Mouse (Mus musculus): Measurements from ENCODE around the gene Zfp82. TPM values are rescaled to one million over a fixed set of nuclear protein-coding genes. Genes with fewer than 3 reads are reported as not detected.

The Zfp82 gene
- polyA plus RNA-seq, 1 experiment from 2014 or later = 3.9 TPM

DNA sequence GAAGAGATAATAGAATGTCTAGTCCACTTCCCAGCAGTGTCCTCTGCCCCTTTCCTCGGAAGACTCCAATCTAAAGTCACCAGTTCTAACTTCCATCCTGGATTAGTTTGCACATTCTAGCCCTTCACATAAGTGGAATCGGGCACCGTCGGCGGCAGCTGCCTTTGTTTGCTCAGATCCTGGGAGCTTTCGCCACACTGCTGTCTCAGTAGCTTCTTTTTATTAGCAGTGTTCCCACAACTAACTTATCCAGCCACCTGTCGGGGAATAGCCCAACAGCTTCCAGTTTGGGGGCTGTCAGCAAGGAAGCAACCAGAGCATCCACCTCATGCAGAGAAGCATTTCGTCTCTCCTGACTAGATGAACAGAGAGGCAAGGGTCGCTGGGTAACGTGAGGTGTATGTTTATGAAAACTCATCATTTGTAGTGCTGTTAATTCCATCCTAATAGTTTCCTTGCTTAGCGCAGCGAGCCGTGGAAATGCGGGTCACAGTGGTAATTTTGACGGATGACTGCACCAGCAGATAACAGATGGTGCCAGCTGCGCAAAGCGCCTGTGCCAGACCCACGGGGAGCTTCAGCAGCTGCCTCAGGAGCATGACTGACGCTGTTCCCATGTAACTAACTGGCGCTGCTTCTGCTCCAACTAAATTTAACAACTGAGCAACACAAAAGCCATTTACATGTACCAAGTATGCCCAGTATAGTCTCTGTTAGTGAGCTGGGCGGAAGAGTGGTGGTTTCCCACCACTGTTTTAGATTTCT, 63.2 kb downstream of the Zfp82 start:
- Histone ChIP-seq H3K27ac (peak overlapping the region; percentile 78), H3K4me3 (replicated peaks) (no peak overlapping the region), H3K4me1 (peaks cover 34% of the 10 kb centered on the region), H3K9ac (no peak overlapping the region), H3K36me3 (peaks cover 76% of the 10 kb centered on the region), H3K9me3 (replicated peaks) (no peaks in the 10 kb centered on the region), H3K4me2 (no peak overlapping the region), H3K27me3 (no peaks in the 10 kb centered on the region)
- ATAC-seq (replicated peaks; ENCODE audit: low FRiP score) = peak; percentile 64
- whole genome bisulfite sequencing = 61% methylated on average over 21 of the region's 21 CpGs

DNA sequence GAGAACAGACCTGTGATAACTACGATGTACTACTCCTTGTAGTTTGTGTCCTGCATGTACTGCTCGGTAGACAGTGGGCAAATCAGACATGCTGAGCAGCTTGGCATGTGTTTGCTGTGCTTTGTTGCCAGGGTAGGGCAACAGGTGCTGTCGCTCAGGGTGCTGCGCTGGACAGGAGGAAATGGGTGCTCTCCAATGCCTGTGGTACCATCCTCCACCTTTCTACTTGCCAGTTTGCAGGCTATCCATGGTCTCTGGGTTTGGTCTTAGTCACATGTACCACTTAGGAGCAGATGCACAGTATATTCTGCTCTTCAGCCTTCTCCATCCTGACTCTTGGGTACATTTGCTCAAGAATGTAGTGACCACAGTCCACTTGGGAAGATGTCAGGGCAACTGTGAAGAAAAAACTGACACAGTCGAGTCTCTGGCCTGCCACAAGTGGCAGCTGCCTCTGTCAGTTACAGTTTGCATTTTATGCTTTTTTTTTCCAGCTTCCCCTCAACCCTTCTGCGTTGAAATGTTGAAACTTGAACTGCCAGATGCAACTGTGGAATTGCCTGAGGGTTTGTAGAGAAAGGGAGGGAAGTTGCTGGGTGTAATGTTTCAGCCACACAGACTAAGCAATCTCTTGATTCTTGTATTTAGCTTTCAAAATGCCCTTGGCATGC, 64.5 kb downstream of the Zfp82 start:
- Histone ChIP-seq H3K4me2 (no peak overlapping the region), H3K4me3 (replicated peaks) (no peak overlapping the region), H3K27me3 (no peaks in the 10 kb centered on the region), H3K27ac (peak overlapping the region; percentile 78), H3K9me3 (replicated peaks) (no peaks in the 10 kb centered on the region), H3K4me1 (peaks cover 34% of the 10 kb centered on the region), H3K9ac (no peak overlapping the region), H3K36me3 (peaks cover 73% of the 10 kb centered on the region)
- WGBS = 63% methylated on average over 6 of the region's 6 CpGs
- no peak for ATAC-seq (replicated peaks; ENCODE audit: low FRiP score)

DNA sequence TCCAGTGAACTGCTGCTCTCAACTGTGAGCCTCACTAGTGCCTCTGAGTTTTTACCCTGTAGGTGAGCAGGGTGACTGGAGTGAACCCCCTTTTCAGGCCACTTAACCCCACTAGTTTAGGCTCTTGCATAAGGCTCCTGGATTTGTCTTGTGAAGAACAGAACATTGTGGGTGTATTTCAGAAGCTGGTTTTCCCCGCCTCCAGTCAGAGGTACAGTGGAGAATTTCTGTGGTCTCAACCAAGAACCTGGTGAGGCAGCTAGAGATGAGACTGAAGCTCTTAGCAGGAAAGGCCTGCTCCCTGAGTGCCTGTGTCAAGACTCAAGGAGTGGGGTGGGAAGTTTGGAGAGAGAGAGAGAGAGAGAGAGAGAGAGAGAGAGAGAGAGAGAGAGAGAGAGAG, 65.1 kb downstream of the Zfp82 start:
- peaks cover 76% of the 10 kb centered on the region for H3K36me3 ChIP-seq
- H3K4me2 ChIP-seq = no peak overlapping the region
- no peak overlapping the region for H3K9ac ChIP-seq
- H3K4me3 ChIP-seq (replicated peaks) = no peak overlapping the region
- H3K4me1 ChIP-seq = peaks cover 34% of the 10 kb centered on the region
- H3K27ac ChIP-seq = 0 out of 2 replicates have a peak overlapping the region, but pooled peaks have one; percentile 78
- ATAC-seq (replicated peaks; ENCODE audit: low FRiP score) = no peak
- no peaks in the 10 kb centered on the region for H3K9me3 ChIP-seq (replicated peaks)
- WGBS = 96% methylated on average over 1 of the region's 1 CpGs
- no peaks in the 10 kb centered on the region for H3K27me3 ChIP-seq

Small RNAs within 50 kb of the gene (microRNA-seq; reads per million reads assigned to microRNA genes)
- not detected for gene Gm23368

Other genes starting within 250 kb of the Zfp82 start
- gene Zfp940, start 219.2 kb downstream of the Zfp82 start, polyA plus RNA-seq (2015; fragmentation: Nextera tagmentation; extraction: Ambion mirVana) = 5.4 and 6.7 TPM in 2 replicates
- gene Zfp420, start 212.9 kb downstream of the Zfp82 start, polyA plus RNA-seq (2015; fragmentation: Nextera tagmentation; extraction: Ambion mirVana) = 7.5 and 7.8 TPM in 2 replicates
- gene Zfp27, start 166.3 kb downstream of the Zfp82 start, polyA plus RNA-seq (2015; fragmentation: Nextera tagmentation; extraction: Ambion mirVana) = 9.5 and 10.8 TPM in 2 replicates
- gene Zfp383, start 164.7 kb downstream of the Zfp82 start, polyA plus RNA-seq (2015; fragmentation: Nextera tagmentation; extraction: Ambion mirVana) = 5.2 and 5.8 TPM in 2 replicates
- gene Zfp74, start 118.8 kb downstream of the Zfp82 start, polyA plus RNA-seq (2015; fragmentation: Nextera tagmentation; extraction: Ambion mirVana) = 12.0 and 12.2 TPM in 2 replicates
- gene Zfp568, start 88.9 kb downstream of the Zfp82 start, polyA plus RNA-seq (2015; fragmentation: Nextera tagmentation; extraction: Ambion mirVana) = 17.7 and 19.5 TPM in 2 replicates
- 3.0 and 4.0 TPM in 2 replicates for gene Zfp14, start 21.5 kb downstream of the Zfp82 start, polyA plus RNA-seq (2015; fragmentation: Nextera tagmentation; extraction: Ambion mirVana)
- gene Gm26920, start 17.5 kb upstream of the Zfp82 start, polyA plus RNA-seq (2015; fragmentation: Nextera tagmentation; extraction: Ambion mirVana) = 1.1 and 2.4 TPM in 2 replicates
- gene Zfp566, start 17.6 kb upstream of the Zfp82 start, polyA plus RNA-seq (2015; fragmentation: Nextera tagmentation; extraction: Ambion mirVana) = 12.2 and 15.9 TPM in 2 replicates
- gene Zfp260, start 21.9 kb upstream of the Zfp82 start, polyA plus RNA-seq (2015; fragmentation: Nextera tagmentation; extraction: Ambion mirVana) = 109 and 114 TPM in 2 replicates
- gene Zfp382, start 49.0 kb upstream of the Zfp82 start, polyA plus RNA-seq (2015; fragmentation: Nextera tagmentation; extraction: Ambion mirVana) = 8.6 and 8.7 TPM in 2 replicates
- 17.8 and 20.2 TPM in 2 replicates for gene Zfp146, start 96.8 kb upstream of the Zfp82 start, polyA plus RNA-seq (2015; fragmentation: Nextera tagmentation; extraction: Ambion mirVana)
- 11.1 and 11.7 TPM in 2 replicates for gene Cox7a1, start 111.2 kb upstream of the Zfp82 start, polyA plus RNA-seq (2015; fragmentation: Nextera tagmentation; extraction: Ambion mirVana)
- gene Capns1, start 125.9 kb upstream of the Zfp82 start, polyA plus RNA-seq (2015; fragmentation: Nextera tagmentation; extraction: Ambion mirVana) = 90.8 and 98.8 TPM in 2 replicates
- gene Polr2i, start 159.0 kb upstream of the Zfp82 start, polyA plus RNA-seq (2015; fragmentation: Nextera tagmentation; extraction: Ambion mirVana) = 148 and 152 TPM in 2 replicates
- 174 and 190 TPM in 2 replicates for gene Tbcb, start 159.4 kb upstream of the Zfp82 start, polyA plus RNA-seq (2015; fragmentation: Nextera tagmentation; extraction: Ambion mirVana)
- gene Ovol3, start 162.8 kb upstream of the Zfp82 start, polyA plus RNA-seq (2015; fragmentation: Nextera tagmentation; extraction: Ambion mirVana) = not detected in 2 replicates
- gene Thap8, start 207.2 kb upstream of the Zfp82 start, polyA plus RNA-seq (2015; fragmentation: Nextera tagmentation; extraction: Ambion mirVana) = 0.59 and 0.61 TPM in 2 replicates
- 8.6 and 9.9 TPM in 2 replicates for gene Wdr62, start 207.5 kb upstream of the Zfp82 start, polyA plus RNA-seq (2015; fragmentation: Nextera tagmentation; extraction: Ambion mirVana)
- gene Clip3, start 218.8 kb upstream of the Zfp82 start, polyA plus RNA-seq (2015; fragmentation: Nextera tagmentation; extraction: Ambion mirVana) = 33.3 and 36.5 TPM in 2 replicates
- 94.7 and 95.7 TPM in 2 replicates for gene Alkbh6, start 235.8 kb upstream of the Zfp82 start, polyA plus RNA-seq (2015; fragmentation: Nextera tagmentation; extraction: Ambion mirVana)
- gene Syne4, start 241.9 kb upstream of the Zfp82 start, polyA plus RNA-seq (2015; fragmentation: Nextera tagmentation; extraction: Ambion mirVana) = 88.2 and 97.7 TPM in 2 replicates
- 2.6 TPM in 1 of 2 replicates, not detected in the other for gene E130208F15Rik, start 248.8 kb upstream of the Zfp82 start, polyA plus RNA-seq (2015; fragmentation: Nextera tagmentation; extraction: Ambion mirVana)